Mouse (Mus musculus) neural tube, embryonic 11.5 days (tissue): ENCODE data around the gene Coro1a. TPM values are rescaled to one million over a fixed set of nuclear protein-coding genes. Genes with fewer than 3 reads are reported as not detected.
A peak's percentile ranks its signal among the peaks of the same experiment; 100 is the strongest.

Experiments used
- ATAC-seq: fragments of 200-750 bp; cut with Nextera tagmentation; 2 replicates; pipeline ENCODE4 v1.8.0; 2017; ENCODE audit warnings: moderate number of reproducible peaks, mild to moderate bottlenecking, moderate TSS enrichment, moderate library complexity; ENCODE audit not compliant: insufficient read depth, low FRiP score, low TSS enrichment
- DNase-seq: peaks from one replicate; pipeline ENCODE4 v3.0.0-alpha.2; 2015; ENCODE audit warnings: low spot score
- H3K27ac ChIP-seq: fragments of 300-500 bp; sonication (generic); 2 replicates; pipeline ENCODE4 v1.5.1; 2014; ENCODE audit warnings: low read depth, mild to moderate bottlenecking, low read length
- H3K27me3 ChIP-seq: fragments of 300-500 bp; sonication (generic); 2 replicates; pipeline ENCODE4 v1.6.1; 2014; ENCODE audit warnings: mild to moderate bottlenecking, low read length, mixed read lengths; ENCODE audit not compliant: control insufficient read depth, insufficient read depth
- H3K36me3 ChIP-seq: fragments of 300-500 bp; sonication (generic); 2 replicates; pipeline ENCODE4 v1.6.1; 2014; ENCODE audit warnings: mild to moderate bottlenecking, low read length, moderate library complexity, mixed read lengths; ENCODE audit not compliant: control insufficient read depth, insufficient read depth
- H3K4me1 ChIP-seq: fragments of 300-500 bp; sonication (generic); 2 replicates; pipeline ENCODE4 v1.6.1; 2014; ENCODE audit warnings: low read length, mixed read lengths; ENCODE audit not compliant: control insufficient read depth, insufficient read depth
- H3K4me2 ChIP-seq: fragments of 300-500 bp; sonication (generic); 2 replicates; pipeline ENCODE4 v1.6.1; 2014; ENCODE audit warnings: low read depth, mild to moderate bottlenecking, moderate library complexity
- H3K4me3 ChIP-seq: fragments of 300-500 bp; sonication (generic); 2 replicates; pipeline ENCODE4 v1.5.1; 2014; ENCODE audit warnings: low read depth, low read length
- H3K9ac ChIP-seq: fragments of 300-500 bp; sonication (generic); 2 replicates; pipeline ENCODE4 v1.6.1; 2014; ENCODE audit warnings: mild to moderate bottlenecking, low read length
- H3K9me3 ChIP-seq: fragments of 300-500 bp; sonication (generic); 2 replicates; pipeline ENCODE4 v1.6.1; 2016; ENCODE audit warnings: low read length; ENCODE audit not compliant: control insufficient read depth
- WGBS: fragments of 180-500 bp; shearing (Covaris S2); extraction: QIAGEN DNeasy Blood & Tissue Kit; methylation state at CpG from one replicate; pipeline ENCODE4 v1.1.7; 2014; 5-methylcytosine and 5-hydroxymethylcytosine counted together
- polyA plus RNA-seq: library from polyadenylated mRNA; unstranded; fragments of >200 nt; fragmentation: Nextera tagmentation; extraction: Ambion mirVana; gene quantifications from 2 replicates; pipeline ENCODE4 v1.2.1, GENCODE M21; 2014

The Coro1a gene
- 50.6 and 52.5 TPM in 2 replicates for polyA plus RNA-seq

GRCm38 (mm10) chr7:126707442-126708174, at the start of gene Coro1a:
Gene Coro1a, minus strand, starts transcription at chr7:126707787.
- Histone ChIP-seq H3K4me3 (no peak within 1 kb of the TSS), H3K4me2 (no peak within 1 kb of the TSS), H3K36me3 (no peaks in the 10 kb centered on the region), H3K9me3 (no peaks in the 10 kb centered on the region), H3K9ac (no peak within 1 kb of the TSS), H3K4me1 (peaks cover 12% of the 10 kb centered on the region), H3K27ac (no peak within 1 kb of the TSS), H3K27me3 (0 out of 2 replicates have a peak, but pooled peaks cover 5% of the 10 kb centered on the region)
- no peak for ATAC-seq
- no peak for DNase-seq
- 87% methylated on average over 19 of the region's 19 CpGs for whole genome bisulfite sequencing

- Histone ChIP-seq H3K9me3 (no peaks in the 10 kb centered on the region), H3K9ac (0 out of 2 replicates have a peak overlapping the region, but pooled peaks have one; percentile 27), H3K27ac (no peak overlapping the region), H3K27me3 (no peaks in the 10 kb centered on the region), H3K36me3 (no peaks in the 10 kb centered on the region), H3K4me3 (no peak overlapping the region), H3K4me2 (no peak overlapping the region), H3K4me1 (no peaks in the 10 kb centered on the region)
- ATAC-seq (peak; percentile 54; the same call in 1 of the 2 replicates), DNase-seq (peak; percentile 83)
- WGBS, result under 1% methylated on average over 9 of the region's 9 CpGs
Observed at GRCm38 (mm10) chr7:126754866-126755265, 47.3 kb upstream of the Coro1a start.

GRCm38 (mm10) chr7:126749582-126750343, 42.2 kb upstream of the Coro1a start:
- 96% methylated on average over 17 of the region's 17 CpGs for WGBS
- Histone ChIP-seq H3K27me3 (no peaks in the 10 kb centered on the region), H3K9me3 (no peaks in the 10 kb centered on the region), H3K27ac (no peak overlapping the region), H3K4me1 (no peaks in the 10 kb centered on the region), H3K9ac (no peak overlapping the region), H3K4me3 (no peak overlapping the region), H3K36me3 (no peaks in the 10 kb centered on the region), H3K4me2 (no peak overlapping the region)
- ATAC-seq (no peak), DNase-seq (no peak)

GRCm38 (mm10) chr7:126748824-126749223, 41.2 kb upstream of the Coro1a start:
- 77% methylated on average over 7 of the region's 7 CpGs for WGBS
- no peak for DNase-seq
- Histone ChIP-seq H3K27ac (no peak overlapping the region), H3K36me3 (no peaks in the 10 kb centered on the region), H3K9me3 (no peaks in the 10 kb centered on the region), H3K4me1 (no peaks in the 10 kb centered on the region), H3K27me3 (no peaks in the 10 kb centered on the region), H3K9ac (no peak overlapping the region), H3K4me2 (no peak overlapping the region), H3K4me3 (no peak overlapping the region)
- no peak for ATAC-seq

- WGBS, result 37% methylated on average over 6 of the region's 6 CpGs
Observed at GRCm38 (mm10) chr7:126746798-126747197, 39.2 kb upstream of the Coro1a start.

GRCm38 (mm10) chr7:126746066-126746465, 38.5 kb upstream of the Coro1a start:
- H3K4me1 ChIP-seq, result no peaks in the 10 kb centered on the region
- H3K27ac ChIP-seq, result no peak overlapping the region
- H3K4me3 ChIP-seq, result no peak overlapping the region
- 93% methylated on average over 12 of the region's 12 CpGs for WGBS
- H3K9ac ChIP-seq, result no peak overlapping the region
- H3K4me2 ChIP-seq, result no peak overlapping the region
- ATAC-seq (no peak), DNase-seq (no peak)
- H3K9me3 ChIP-seq, result no peaks in the 10 kb centered on the region
- no peaks in the 10 kb centered on the region for H3K36me3 ChIP-seq
- H3K27me3 ChIP-seq, result no peaks in the 10 kb centered on the region

More at GRCm38 (mm10) chr7:126746798-126747197, 39.2 kb upstream of the Coro1a start:
- Histone ChIP-seq H3K4me1 (no peaks in the 10 kb centered on the region), H3K9me3 (no peaks in the 10 kb centered on the region), H3K27ac (no peak overlapping the region), H3K4me2 (no peak overlapping the region), H3K4me3 (no peak overlapping the region), H3K9ac (no peak overlapping the region), H3K36me3 (no peaks in the 10 kb centered on the region), H3K27me3 (no peaks in the 10 kb centered on the region)
- ATAC-seq (no peak), DNase-seq (no peak)

GRCm38 (mm10) chr7:126741964-126742482, 34.4 kb upstream of the Coro1a start:
- Histone ChIP-seq H3K9me3 (no peaks in the 10 kb centered on the region), H3K4me2 (no peak overlapping the region), H3K4me1 (no peaks in the 10 kb centered on the region), H3K9ac (no peak overlapping the region), H3K27ac (no peak overlapping the region), H3K36me3 (no peaks in the 10 kb centered on the region), H3K4me3 (no peak overlapping the region), H3K27me3 (no peaks in the 10 kb centered on the region)
- WGBS, result 89% methylated on average over 13 of the region's 13 CpGs
- DNase-seq (no peak), ATAC-seq (no peak)

GRCm38 (mm10) chr7:126741452-126741851, 33.9 kb upstream of the Coro1a start:
- Histone ChIP-seq H3K4me3 (no peak overlapping the region), H3K27ac (no peak overlapping the region), H3K36me3 (no peaks in the 10 kb centered on the region), H3K9ac (no peak overlapping the region), H3K9me3 (no peaks in the 10 kb centered on the region), H3K4me1 (no peaks in the 10 kb centered on the region), H3K27me3 (no peaks in the 10 kb centered on the region), H3K4me2 (no peak overlapping the region)
- WGBS, result 89% methylated on average over 5 of the region's 5 CpGs
- no peak for ATAC-seq
- no peak for DNase-seq
